ENCODE assay signal across 7 mouse cellular contexts in the genomic region with DNA sequence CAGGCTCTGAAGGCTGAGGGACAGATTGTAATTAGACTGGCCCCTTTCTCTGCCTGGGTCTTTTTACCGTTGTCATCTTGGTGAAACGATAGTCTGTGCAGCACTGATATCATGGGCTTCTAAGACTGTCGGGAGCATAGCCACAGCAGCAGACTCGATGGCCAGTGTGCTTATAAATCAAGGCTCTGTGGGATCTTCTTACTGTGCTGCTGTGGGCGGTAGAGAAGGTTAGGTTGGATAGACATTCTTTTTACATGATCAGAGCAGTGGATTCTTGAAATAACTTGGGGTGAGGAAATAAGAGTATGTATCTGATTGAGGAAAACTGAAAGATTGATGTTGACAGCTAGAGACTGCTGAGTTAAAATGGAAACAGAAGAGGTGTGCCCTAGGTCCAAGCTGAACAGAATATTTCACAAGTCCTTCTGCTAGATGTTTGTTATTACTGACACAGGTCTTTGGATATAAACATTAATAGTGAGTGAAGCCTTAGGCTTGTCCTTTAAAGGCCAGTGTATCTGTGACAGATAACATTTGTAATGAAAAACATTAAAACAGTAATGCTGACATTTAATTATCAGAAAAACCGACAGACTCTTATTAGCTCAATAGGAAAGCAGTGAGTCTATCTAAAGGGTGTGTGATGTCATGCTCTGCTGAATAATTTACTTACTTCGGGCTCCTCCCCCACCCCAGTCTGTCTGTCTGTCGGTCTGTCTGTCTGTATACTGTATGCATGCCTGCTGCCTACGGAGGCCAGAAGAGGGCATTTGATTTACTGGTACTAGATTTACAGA.
DNase-seq lines count a peak whose midpoint lies in the region; ATAC-seq and TF ChIP-seq lines count a peak whose summit lies in the region.

No protein-coding gene starts in this region.

- no peaks in the 10 kb centered on the region for H3K9me3 ChIP-seq in kidney, postnatal 0 days (replicated peaks; ENCODE audit: low read length)
- no peaks in the 10 kb centered on the region for H3K9me3 ChIP-seq in embryonic facial prominence, embryonic 13.5 days
- no peaks in the 10 kb centered on the region for H3K9me3 ChIP-seq in hindbrain, embryonic 15.5 days
- no peaks in the 10 kb centered on the region for H3K9me3 ChIP-seq in midbrain, embryonic 15.5 days

- WGBS in kidney, postnatal 0 days: 20% methylated on average over 9 of the region's 9 CpGs
- WGBS in embryonic facial prominence, embryonic 13.5 days: 31% methylated on average over 9 of the region's 9 CpGs
- 29% methylated on average over 9 of the region's 9 CpGs for WGBS in hindbrain, embryonic 15.5 days
- WGBS in midbrain, embryonic 15.5 days: 33% methylated on average over 9 of the region's 9 CpGs

- 0 out of 2 replicates have a peak, but pooled peaks have one; percentile 10 for ATAC-seq in kidney, postnatal 0 days (replicated peaks; ENCODE audit: low FRiP score, low read depth)
- ATAC-seq in embryonic facial prominence, embryonic 13.5 days (ENCODE audit: insufficient number of reproducible peaks, insufficient read depth, low FRiP score, low TSS enrichment, low read depth): no peak
- ATAC-seq in hindbrain, embryonic 15.5 days (ENCODE audit: low FRiP score, low read depth): no peak
- ATAC-seq in midbrain, embryonic 15.5 days (replicated peaks): no peak
- ATAC-seq in erythroblast, adult 5-6 weeks (replicated peaks; ENCODE audit: low FRiP score, poor library complexity, severe bottlenecking): no peak

- H3K27me3 ChIP-seq in kidney, postnatal 0 days (ENCODE audit: insufficient read depth, low read length): no peaks in the 10 kb centered on the region
- H3K27me3 ChIP-seq in embryonic facial prominence, embryonic 13.5 days: no peaks in the 10 kb centered on the region
- no peaks in the 10 kb centered on the region for H3K27me3 ChIP-seq in hindbrain, embryonic 15.5 days
- H3K27me3 ChIP-seq in midbrain, embryonic 15.5 days (replicated peaks): no peaks in the 10 kb centered on the region

- no peak overlapping the region for H3K27ac ChIP-seq in kidney, postnatal 0 days
- H3K27ac ChIP-seq in embryonic facial prominence, embryonic 13.5 days: no peak overlapping the region
- H3K27ac ChIP-seq in hindbrain, embryonic 15.5 days (replicated peaks): peak overlapping the region; percentile 70
- peak overlapping the region; percentile 90 for H3K27ac ChIP-seq in midbrain, embryonic 15.5 days

- no peak; the same call in 1 of the 2 replicates for TF ChIP-seq CTCF in kidney, postnatal 0 days (IDR thresholded peaks at IDR 0.05; ENCODE audit: low read depth)

- DNase-seq in kidney, postnatal 0 days (ENCODE audit: low spot score): peak; percentile 54
- DNase-seq in kidney, adult 18-20 months: no peak
- DNase-seq in testis, postnatal 10 days (ENCODE audit: low spot score): no peak

- no peaks in the 10 kb centered on the region for H3K36me3 ChIP-seq in kidney, postnatal 0 days (ENCODE audit: insufficient read depth, low read length)
- no peaks in the 10 kb centered on the region for H3K36me3 ChIP-seq in embryonic facial prominence, embryonic 13.5 days
- H3K36me3 ChIP-seq in hindbrain, embryonic 15.5 days: no peaks in the 10 kb centered on the region
- H3K36me3 ChIP-seq in midbrain, embryonic 15.5 days (replicated peaks): no peaks in the 10 kb centered on the region

- H3K9ac ChIP-seq in kidney, postnatal 0 days (ENCODE audit: low read depth, low read length): 0 out of 2 replicates have a peak overlapping the region, but pooled peaks have one; percentile 6
- 0 out of 2 replicates have a peak overlapping the region, but pooled peaks have one; percentile 40 for H3K9ac ChIP-seq in embryonic facial prominence, embryonic 13.5 days
- H3K9ac ChIP-seq in hindbrain, embryonic 15.5 days: 0 out of 2 replicates have a peak overlapping the region, but pooled peaks have one; percentile 21
- 0 out of 2 replicates have a peak overlapping the region, but pooled peaks have one; percentile 7 for H3K9ac ChIP-seq in midbrain, embryonic 15.5 days

- H3K4me2 ChIP-seq in kidney, postnatal 0 days (ENCODE audit: low read length): peak overlapping the region; percentile 19
- H3K4me2 ChIP-seq in embryonic facial prominence, embryonic 13.5 days: peak overlapping the region; percentile 96
- H3K4me2 ChIP-seq in hindbrain, embryonic 15.5 days: peak overlapping the region; percentile 96
- peak overlapping the region; percentile 27 for H3K4me2 ChIP-seq in midbrain, embryonic 15.5 days

- no peak overlapping the region for H3K4me3 ChIP-seq in kidney, postnatal 0 days (replicated peaks; ENCODE audit: low read depth, low read length)
- no peak overlapping the region for H3K4me3 ChIP-seq in embryonic facial prominence, embryonic 13.5 days
- 0 out of 2 replicates have a peak overlapping the region, but pooled peaks have one; percentile 1 for H3K4me3 ChIP-seq in hindbrain, embryonic 15.5 days
- no peak overlapping the region for H3K4me3 ChIP-seq in midbrain, embryonic 15.5 days

- peaks cover 39% of the 10 kb centered on the region for H3K4me1 ChIP-seq in kidney, postnatal 0 days (replicated peaks; ENCODE audit: insufficient read depth, low read length)
- H3K4me1 ChIP-seq in embryonic facial prominence, embryonic 13.5 days: peaks cover 62% of the 10 kb centered on the region
- H3K4me1 ChIP-seq in hindbrain, embryonic 15.5 days (replicated peaks): peaks cover 70% of the 10 kb centered on the region
- peaks cover 68% of the 10 kb centered on the region for H3K4me1 ChIP-seq in midbrain, embryonic 15.5 days

Comparison
In these comparisons a context has a peak if more than half of its experiments do, and no peak if none do; other contexts are left out.
1. H3K27ac ChIP-seq: peak in hindbrain, embryonic 15.5 days (single experiment) and midbrain, embryonic 15.5 days (single experiment); none in kidney, postnatal 0 days (single experiment) and embryonic facial prominence, embryonic 13.5 days (single experiment).
2. H3K4me2 ChIP-seq: peak in every context shown above with its lines; median percentile 96 in embryonic facial prominence, embryonic 13.5 days; 96 in hindbrain, embryonic 15.5 days; 27 in midbrain, embryonic 15.5 days; 19 in kidney, postnatal 0 days.
3. Peak in every context shown above with its lines, with median percentiles within 50 percentile points of each other: H3K9ac ChIP-seq.